Mouse (Mus musculus): Measurements from ENCODE around the gene Scg5.

Gene Scg5

GRCm38 (mm10) chr2:113749309-113749708 lies 79.6 kb downstream of the Scg5 start:
- DNase-seq, result no peak

- DNase-seq, result no peak
These were observed 100.3 kb downstream of the Scg5 start for GRCm38 (mm10) chr2:113728581-113728980.

Data from thymus, postnatal 14 days (tissue).